Mouse (Mus musculus) lung, adult 18-20 months (tissue): Measurements from ENCODE around the gene Praf2.

Experiments
- DNase-seq, 2 experiments: peaks; one replicate each; pipeline ENCODE4 v3.0.0; 2022; ENCODE audit warnings: mixed read lengths in 2 of 2

Praf2 gene

DNA sequence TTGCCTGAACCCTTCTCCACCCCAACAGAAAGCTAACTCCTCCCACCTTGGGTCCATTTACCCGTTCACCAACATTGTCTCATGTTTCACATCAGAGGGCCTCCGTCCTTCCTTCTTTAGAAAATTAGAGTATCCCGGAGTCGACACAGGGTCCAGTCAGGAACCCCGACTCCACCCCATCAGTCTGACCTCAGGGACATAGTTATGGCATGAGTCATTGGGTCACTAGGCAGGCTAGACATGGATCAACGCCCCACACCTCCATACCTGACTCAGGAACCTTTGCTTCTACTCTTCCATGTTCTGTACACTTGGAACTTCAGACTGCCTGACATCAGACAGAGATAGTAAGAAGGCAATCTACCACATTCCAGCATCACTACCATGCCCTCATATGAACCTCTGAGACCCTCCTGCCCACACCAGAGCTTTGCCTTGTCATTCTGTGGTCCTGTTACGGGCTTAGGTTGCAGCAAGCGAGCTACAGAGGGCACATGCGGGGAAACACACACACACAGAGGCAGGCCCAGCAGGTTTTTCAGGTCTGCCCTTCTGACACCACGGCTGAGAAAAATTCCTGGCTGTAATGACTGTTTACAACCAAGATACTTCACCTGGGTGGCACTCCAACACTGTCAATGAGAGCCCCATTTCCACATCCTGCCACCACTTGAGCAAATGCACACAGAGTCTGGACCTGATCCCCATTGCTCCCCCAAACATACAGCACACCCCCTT, 12.0 kb downstream of the Praf2 start:
- DNase-seq, result peak; percentile 75 to 81

DNA sequence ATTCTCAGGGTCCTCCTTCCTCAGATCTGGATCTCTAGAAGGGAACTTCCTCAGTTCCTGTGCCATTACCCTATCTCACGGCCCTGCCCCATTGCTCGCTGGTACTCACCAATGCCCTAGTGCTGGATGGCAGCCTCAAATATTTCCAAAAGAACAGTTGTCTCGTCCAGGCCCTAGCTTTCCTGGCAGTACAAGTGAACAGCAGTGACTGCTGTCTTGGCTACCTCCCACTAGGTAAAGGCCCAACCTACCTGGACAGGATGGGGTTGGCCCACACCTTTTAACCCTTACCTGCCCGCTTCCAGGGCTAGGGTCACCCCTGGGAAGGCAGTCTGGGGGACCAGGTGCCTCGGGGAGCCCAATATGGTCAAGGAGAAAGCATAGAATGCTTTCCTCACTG, 12.9 kb downstream of the Praf2 start:
- DNase-seq, result peak; percentile 30 to 45

DNA sequence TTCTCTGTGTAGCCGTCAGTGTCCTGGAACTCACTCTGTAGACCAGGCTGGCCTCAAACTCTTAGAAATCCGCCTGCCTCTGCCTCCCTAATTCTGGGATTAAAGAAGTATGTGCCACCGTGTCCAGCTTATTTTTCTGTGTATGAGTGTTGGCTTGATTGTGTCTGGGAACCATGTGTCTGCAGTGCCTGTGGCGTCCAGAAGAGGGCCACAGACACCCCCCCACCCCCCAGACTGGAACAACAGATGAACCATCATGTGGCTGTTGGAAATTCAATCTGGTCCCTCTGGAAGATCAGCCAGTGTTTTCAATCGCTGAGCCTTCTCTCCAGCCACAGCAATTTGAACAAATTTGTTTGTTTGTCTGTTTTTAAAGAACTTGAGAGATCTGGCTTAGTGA, 15.2 kb downstream of the Praf2 start:
- no peak for DNase-seq

DNA sequence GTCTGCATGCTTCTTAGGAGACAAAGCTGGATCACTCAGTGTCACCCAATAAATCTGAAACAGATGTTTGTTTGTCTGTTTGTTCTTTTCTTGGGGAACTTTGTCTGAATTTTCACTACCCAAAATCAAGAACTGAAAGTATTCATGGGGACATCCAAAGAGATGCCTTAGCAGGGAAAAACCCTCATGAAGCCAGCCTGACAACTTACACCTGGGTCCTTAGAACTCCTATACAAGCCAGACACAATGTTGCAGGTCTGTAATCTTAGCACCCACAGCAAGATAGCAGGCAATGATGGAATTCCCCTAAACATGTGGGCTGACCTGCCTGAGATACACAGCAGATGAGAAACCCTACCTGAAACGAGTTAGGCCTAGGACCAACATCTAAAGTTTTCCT, 16.7 kb downstream of the Praf2 start:
- DNase-seq, result no peak

DNA sequence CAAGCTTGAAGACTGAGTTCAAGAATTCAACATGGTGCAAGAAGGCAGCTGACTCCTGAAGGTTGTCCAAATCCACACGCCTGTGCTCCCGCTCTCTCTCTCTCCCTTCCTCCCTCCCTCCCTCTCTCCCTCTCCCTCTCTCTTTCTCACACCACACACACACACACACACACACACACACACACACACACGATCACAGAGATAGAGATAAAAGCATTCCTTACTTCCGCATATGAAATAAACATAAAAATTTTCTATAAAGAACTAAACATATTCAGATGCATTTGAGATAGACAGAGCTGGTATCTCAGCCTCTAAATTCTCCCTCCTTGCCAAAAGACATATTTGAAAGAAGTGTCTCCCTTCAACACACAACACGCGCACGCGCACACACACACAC, 17.2 kb downstream of the Praf2 start:
- DNase-seq, result no peak

DNA sequence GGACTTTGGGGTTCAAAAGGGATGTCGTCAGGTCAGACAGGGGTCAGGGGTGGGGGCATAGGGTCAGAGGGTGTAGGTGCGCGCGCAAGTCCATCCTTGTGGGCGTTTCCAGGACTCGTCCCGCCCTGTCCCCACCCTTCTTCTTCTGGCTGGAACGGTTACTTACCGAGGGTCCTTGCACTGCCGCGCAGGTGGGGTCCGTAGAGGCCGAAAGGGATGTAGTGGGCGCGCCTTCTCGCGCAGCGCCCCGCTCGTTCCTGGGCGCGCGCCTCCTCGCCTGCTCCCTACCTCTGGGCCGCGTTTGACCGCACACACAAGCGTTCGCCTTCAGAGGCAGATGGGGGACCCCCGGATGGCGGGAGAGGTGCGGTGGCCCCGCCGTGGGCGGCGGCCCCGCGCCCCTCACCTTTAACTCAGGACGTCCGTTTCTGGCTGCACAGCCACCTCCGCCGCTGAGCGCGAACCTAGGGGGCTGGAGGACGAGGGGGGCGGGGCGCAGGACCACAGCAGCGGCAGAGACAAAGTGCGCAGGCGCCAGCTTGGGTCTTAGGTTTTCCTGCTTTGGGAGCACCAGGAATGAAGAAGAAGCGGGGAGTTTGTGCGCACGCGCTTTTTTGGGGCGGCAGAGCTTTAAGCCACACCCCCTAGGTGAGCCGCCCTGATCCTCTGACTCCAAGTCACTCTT, 22.3 kb downstream of the Praf2 start, which contains the start of gene Ccdc120:
Ccdc120 (minus strand) TSS at position 474 of the 685 bp plus-strand sequence.
- DNase-seq, result peak; percentile 64 to 78

DNA sequence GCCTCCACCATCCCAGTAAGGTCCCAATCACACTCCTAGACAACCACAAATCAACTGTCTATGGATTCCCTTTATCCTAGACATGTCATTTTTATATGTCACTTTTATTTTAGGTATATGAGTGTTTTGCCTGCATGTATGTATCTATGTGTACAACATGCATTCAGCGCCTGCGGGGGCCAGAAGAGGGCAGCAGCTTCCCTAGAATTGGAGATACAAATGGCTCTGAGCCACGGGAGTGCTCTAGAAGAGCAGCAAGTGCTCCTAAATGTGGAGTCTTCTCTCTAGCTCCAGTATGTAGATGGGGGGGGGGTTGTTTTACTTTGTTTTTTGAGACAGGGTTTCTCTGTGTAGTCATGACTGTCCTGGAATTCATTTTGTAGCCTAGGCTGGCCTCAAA, 25.4 kb downstream of the Praf2 start:
- peak in 1 of 2 experiments; percentile 34 for DNase-seq

DNA sequence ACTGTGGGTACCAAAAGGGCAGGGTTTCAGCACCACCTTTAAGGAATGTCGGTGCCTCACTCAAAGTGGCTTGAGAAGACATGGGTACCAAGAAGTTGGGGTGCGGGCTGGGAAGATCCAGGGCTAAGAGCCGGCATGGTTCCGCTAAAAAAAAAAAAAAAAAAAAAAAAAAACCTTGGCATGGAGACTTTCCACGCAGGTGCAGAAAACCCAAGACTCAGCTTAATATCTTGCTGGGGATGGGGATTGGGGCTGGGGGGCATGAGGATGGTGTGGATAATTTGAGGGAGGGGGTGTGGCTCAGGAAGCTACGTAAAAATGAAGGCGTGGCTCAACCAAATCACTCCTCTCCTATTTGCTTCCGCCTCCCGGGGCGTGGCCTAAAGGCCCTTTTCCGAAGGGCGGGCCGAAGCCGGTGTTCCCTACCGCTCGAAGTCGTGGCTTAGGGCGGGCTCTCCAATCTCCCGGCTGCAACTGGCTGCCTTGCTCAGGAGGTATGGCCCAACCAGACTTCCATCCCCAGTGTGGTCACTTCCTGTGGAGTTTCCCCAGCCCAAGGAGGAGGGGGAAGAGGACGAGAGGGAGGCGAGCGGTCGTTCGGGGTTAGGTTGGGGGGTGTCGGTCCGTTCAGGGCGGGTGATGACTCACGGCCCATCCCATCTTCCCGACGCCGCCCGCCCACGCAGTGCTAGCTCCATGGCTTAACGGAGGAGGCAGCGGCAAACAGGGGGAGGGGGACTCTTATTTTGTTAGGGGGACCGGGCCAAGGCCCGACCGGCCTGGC, 34.1 kb downstream of the Praf2 start, which contains the start of gene Tfe3:
Tfe3 (plus strand) TSS at position 424 of the 784 bp plus-strand sequence.
- DNase-seq, result peak; percentile 96 to 97

DNA sequence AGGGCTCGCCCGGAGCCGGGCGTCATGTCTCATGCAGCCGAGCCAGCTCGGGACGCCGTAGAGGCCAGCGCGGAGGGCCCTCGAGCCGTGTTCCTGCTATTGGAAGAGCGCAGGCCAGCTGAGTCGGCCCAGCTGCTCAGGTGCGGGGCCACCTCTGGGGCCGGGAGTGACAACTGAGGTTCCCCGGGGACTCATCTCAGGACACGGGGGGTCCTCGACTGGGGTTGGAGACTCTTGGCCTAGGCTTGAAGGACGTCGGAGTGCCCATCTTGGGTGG, 34.6 kb downstream of the Praf2 start:
- no peak for DNase-seq

DNA sequence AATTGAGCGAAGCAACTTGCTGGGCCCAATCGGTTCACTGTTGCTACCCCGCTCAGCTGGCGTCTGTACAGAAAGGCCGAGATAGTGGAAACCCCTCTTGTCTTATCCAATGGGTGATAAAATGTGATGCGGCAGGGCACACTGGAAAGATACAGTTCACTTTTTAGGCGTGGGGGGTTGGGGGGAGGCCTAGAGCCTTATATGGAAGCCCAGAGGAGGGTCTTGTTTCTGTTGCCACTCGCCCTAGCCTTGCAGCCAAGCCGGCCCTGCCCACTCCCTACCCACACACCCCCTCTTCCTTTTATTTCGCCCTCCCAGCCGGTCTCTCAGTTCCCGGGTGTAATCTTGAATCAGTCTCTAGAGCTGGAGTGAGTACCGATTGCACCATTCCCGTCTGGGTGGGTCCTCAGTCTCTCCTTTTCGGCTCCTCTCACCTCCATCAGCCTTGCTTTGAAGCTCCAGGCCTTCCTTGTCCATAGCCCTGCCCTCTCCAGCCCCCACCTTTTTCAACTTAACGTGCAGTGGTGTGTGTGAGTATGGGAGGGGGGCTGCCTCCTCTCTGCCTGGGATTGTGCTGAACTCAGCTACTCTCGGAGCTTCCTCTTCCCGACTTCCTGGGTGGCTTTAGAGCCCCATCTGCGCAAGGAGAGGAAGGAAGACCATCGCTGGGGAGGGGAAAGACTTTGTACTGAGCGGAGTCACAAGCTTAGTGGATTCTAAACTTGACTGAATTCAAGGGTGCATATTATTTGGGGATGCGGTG, 35.6 kb downstream of the Praf2 start:
- DNase-seq, result peak; percentile 65 to 66

DNA sequence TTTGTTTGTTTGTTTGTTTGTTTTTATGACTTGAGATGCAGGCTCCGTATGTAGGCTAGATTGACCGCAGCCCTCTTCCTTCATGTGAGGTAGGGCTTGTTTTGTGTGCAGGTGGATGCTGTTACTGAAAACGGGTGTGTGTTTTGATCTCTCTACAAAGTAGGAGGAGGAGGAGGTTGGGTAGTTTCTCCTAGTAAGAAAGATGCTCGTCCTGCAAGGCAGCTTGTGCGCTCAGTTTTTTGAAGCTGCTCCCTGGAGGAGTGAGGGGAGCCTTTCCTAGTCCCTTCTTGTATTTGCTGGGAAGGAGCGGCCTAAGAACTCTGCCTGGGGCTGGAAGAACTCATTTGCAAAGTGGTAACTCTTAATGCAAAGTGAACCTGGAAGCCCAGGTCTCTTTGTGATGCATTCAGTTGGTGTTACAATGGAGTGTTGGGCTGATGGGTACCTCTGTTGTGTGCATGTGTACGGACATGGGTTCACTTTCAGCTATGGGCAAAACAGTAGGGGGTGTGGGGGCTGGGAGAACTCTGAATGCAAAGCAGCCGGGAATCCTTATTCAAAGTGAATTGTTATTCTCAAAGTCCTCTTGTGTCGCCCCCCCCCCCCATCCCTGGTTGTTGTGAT, 36.5 kb downstream of the Praf2 start:
- DNase-seq, result no peak

DNA sequence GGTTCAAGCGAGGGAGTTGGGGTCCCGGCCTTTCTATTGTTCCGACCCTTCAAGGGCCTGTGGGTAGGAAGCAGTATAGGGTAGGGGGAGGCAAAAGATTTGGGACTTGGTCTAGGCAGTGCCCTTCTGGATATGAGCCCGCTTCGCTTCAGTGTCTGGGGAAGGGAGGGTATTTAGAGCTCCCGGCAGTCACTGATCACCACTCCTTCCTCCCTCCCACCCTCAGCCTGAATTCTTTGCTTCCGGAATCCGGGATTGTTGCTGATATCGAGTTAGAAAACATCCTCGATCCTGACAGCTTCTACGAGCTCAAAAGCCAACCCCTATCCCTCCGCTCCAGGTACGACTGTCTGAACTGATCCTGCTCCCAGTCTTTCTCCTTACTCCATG, 37.0 kb downstream of the Praf2 start:
- peak in 1 of 2 experiments; percentile 6 for DNase-seq

DNA sequence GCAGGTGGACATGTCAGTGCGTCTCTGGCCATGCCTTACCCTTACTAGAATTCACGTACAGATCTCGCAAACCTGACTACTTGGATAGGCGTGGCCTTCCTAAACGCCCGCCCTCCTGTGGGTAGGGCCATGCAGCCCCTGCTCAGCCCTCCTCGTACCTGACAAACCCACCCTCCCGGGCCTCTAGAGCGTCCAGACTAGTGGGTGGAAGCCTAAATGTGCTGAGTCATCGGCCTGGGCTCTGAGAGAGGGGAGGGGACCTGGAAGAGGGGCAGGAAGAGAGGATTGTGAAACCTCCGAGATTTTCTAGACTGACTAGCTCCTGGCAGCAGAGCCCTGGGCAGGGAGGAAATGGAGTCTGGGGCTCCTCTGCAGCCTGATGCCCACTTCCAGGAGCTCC, 37.5 kb downstream of the Praf2 start:
- peak; percentile 83 to 87 for DNase-seq

DNA sequence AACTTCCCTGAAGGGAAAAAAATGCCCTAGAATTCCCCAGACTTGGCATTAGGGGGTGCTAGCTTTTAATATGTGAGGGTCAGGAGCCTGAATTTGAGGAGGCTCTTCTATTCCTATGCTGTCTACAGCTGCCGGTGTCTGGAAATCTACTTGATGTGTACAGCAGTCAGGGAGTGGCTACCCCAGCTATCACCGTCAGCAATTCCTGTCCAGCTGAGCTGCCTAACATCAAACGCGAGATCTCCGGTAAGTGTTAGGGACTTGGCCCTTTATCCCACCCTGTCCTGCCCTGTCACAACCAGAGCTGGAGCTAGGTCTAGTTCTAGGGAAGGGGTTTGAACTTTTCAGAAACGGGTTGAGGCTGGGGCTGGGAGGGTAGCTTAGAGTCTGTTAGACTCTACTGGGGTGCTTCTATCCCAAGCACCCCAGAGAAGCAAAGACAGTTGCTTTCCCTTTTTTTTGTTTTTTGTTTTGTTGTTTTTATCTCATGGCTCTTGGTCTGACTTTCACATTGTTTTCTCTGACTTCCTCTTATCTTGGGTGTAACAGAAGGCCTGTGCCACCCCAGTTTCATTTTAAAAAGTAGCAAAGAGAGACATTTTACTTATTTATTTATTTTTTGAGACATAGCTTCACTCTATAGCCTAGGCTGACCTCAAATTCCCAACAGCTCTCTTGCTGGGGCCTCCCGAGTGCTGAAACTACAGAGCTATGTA, 41.2 kb downstream of the Praf2 start:
- DNase-seq, result no peak

DNA sequence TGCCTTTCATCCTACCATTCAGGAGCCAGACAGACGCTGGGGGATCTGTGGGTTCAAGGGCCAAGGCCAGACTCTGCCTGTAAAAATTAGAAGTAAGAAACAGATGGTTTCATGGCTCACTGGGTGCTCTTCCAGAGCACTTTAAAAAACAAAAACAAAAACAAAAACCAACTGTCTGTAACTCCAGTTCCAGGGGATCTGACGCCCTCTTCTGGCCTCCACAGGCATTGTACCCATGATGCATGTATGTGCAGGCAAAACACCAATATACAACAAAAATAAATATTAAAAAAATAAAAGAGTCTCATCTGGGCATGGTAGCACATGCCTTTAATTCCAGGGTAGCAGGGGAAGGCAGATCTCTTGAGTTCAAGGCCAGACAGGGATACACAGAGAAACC, 44.5 kb downstream of the Praf2 start:
- no peak for DNase-seq

DNA sequence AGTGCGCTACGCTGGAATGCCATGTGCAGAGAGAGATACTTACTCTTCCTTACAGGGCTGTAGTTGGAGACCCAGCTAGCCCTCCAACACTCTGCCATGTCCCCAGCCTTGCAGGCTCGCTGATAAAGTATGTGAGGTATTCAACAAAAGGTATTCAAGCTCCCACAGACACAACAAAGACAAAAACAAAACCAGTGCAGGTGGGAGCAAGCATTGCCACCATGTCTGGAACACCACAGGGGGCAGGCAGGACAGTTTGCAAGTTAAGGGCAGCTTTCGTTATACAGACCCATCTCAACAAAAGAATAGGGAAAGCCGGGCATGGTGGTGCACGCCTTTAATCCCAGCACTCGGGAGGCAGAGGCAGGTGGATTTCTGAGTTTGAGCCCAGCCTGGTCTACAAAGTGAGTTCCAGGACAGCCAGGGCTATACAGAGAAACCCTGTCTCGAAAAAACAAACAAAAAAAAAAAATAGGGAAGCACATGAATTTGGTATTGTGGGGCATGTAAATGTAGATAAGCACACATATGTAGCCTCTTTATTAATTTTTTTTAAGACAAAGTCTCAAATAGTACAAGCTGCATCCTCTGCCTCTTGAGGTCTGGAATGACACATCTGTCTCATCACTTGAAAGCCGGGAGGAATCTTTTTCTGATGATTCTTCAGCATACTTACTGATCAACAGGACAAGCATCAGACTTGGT, 47.4 kb downstream of the Praf2 start:
- DNase-seq, result no peak

DNA sequence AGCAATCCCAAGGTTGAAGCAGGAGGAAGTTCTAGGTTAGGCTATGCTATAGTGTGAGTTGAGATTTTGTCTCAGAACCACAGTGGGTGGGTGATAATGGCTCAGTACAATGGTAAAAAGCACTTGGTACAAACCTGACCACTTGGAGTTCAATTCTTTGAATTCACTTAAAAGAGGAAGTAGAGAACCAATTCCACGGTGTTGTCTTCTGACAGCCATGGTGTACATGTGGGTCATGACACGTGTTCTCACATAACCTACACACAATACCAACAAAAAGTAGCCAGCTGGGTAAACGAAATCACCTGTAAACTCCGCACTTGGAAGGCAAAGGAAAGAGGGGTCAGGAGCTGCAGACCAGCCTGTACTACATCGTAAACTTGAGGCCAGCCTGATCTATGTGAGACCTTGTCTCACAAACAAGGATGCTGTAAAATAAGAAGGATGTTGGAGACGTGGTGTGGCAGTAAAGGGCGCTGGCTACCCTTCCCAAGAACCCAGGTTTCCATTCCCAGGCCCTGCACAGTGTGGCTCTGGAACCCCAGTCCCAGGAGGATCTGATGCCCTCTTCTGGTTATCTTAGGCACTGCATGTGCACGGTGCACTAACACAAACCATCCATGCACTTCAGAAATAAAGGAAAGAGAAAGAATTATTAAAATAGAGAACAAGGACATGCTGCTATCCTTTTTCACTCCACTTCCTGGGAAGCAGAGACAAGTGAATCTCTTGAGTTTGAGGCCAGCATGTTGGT, 48.3 kb downstream of the Praf2 start:
- DNase-seq, result peak; percentile 25 to 39

DNA sequence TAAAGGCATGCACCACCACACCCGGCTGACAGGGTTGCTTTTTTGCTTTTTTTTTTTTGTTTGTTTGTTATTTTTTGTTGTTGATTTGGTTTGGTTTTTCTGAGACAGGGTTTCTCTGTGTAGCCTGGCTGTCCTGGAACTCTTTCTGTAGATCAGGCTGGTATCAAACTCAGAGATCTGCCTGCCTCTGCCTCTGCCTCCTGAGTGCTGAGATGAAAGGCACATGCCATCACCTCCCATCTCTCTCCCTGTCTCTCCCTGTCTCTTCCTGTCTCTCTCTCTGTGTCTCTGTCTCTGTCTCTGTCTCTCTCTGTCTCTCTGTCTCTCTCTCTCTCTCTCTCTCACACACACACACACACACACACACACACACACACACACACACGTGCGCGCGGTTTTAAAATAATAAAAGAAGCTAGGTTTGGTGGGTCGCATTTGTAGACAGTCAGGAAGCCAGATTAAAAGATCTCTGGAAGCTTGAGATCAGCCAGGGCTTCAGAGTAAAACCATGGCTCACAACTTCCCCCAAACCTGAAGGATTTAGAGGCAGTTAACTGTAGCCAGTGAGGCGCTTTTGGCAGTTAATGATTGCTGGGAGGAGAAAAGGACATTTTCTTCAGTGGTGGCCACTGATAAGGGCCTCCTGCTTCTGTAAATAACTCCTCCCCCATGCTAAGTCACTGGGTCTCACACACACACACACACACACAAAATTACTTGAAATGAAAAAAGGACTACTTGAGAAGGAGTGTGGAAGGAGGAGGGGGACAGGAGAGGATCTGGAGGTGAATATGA, 50.4 kb downstream of the Praf2 start:
- no peak for DNase-seq

DNA sequence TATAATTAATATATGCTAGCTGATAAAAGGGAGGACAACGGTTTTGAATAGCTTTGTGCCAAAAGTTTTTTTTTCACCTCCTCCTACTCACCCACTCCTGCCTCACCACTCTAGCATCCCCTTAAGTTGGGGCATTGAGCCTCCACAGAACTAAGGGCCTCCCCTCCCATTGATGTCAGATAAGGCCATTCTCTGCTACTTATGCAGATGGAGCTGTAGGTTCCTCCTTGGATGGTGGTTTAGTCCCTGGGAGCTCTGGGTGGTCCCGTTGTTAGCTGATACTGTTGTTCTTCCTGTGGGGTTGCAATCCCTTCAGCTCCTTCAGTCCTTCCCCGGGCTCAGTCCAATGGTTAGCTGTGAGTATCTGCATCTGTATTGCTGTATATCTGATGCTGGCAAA, 51.1 kb downstream of the Praf2 start:
- DNase-seq, result no peak
